Mouse (Mus musculus): ENCODE results near the gene Tspan18.

Tspan18 gene

DNA sequence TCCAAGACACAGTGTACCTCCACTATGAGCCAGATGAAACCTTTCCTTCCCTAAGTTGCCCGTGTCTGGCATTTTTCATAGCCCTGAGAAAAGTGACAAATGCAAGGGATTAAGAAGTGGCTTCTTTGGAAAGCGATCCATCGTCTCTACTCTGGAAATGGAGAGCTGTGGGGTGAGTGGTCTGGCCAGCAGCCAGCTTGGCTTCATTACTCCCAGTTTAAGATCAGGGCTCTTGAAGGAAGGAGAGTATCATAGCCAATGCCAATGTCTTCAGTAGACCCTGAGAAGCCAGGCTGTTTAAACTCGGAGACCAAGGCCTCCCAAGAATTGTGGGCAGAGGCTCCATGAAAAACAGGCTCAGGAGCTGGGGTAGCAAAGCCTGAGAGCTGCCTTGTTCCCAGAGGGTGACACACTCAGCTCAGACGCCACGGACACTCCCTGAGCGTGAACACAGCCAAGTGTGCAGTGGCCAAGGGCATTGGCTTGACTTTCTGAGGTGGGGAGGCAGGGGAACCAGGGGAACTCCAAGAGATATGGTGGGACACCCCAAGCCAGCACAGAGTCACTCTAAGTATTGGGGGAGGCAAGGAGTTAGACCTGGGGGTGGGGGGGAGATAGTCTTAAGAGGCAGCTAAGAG is 115.8 kb downstream of the Tspan18 start:
- DNase-seq (ENCODE audit: low read depth) = no peak

DNA sequence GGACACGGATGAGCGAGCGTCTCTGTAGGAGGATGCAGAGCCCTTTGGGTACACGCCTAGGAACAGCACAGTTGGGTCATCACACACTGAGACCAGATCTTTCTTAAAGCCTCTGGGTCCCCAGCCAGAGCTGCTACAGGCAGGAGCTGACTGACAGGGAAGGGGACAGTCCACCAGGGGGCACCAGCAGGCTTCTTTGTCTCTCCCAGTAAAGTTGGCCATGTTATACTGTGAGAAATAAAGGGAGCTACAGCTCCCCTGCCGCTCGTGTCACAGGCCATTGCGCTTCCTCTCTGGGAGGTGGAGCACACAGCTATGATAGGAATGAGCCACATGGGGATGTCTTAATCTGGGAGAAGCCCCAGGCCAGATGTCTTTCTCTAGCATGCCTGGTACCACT is 117.3 kb downstream of the Tspan18 start:
- peak; percentile 60 for DNase-seq (ENCODE audit: low read depth)

DNA sequence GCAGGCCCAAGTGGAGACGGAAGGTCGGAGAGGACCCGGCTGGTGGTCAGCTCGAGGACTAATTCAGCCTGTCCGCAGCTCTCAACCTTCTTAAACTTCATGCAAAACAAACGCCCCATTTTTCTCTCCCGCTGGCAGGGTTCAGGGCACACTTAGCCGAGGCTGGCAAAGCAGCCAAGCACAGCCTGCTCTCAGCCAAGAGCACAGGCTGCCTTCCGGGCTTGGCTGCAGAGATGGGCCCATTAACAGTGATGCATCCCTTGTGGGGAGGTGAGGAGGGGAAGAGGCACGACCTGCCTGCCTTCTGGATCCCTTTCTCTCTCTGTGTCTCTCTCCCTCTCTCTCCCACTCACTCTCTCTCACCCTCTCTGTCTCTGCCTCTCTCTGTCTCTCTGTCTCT is 118.5 kb downstream of the Tspan18 start:
- DNase-seq (ENCODE audit: low read depth) = no peak

- no peak for DNase-seq (ENCODE audit: low read depth)
Observed at GRCm38 (mm10) chr2:93214192-93214591, 120.1 kb downstream of the Tspan18 start.

DNA sequence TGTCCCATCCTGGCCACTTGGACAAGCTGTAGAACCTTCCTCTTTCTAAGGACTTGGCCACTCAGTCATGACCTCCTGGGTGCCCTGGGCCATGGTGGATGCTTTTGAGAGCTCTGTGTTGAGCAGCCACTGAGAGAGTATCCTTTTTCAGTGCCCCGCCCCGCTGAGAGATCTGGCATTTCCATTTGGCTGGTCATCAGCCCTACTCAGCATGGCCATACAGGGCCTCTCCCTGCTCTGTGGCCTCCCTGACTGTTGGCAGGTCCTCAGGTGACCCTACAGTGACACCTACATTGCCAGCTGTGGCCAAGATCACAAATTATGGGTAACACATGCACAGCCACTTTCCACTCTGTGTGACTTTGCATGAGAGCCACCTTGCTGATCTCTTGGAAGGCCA is 121.4 kb downstream of the Tspan18 start:
- no peak for DNase-seq (ENCODE audit: low read depth)

DNA sequence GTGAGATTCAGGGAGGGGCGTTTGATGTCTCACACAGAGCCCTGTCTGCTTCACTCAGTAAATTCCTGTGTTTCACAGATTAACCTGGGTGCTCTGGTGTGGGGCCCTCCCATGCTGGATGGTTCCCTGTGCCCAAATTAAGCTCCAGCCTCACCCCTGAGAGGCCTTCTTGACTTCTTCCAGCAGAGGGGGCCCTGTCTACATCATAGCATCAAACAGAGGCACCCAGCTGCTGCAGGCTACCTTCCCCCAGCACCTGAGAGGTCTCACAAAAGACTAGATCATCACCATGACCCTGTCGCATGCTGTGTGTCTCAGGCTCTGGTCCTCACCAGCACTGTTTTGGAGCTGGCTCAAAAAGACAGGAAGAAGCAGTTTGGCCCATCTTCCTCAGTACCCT is 121.9 kb downstream of the Tspan18 start:
- DNase-seq (ENCODE audit: low read depth) = no peak

- DNase-seq (ENCODE audit: low read depth) = no peak
Observed at GRCm38 (mm10) chr2:93206126-93206525, 128.2 kb downstream of the Tspan18 start.

GRCm38 (mm10) chr2:93204571-93204970 is 129.7 kb downstream of the Tspan18 start:
- no peak for DNase-seq (ENCODE audit: low read depth)

GRCm38 (mm10) chr2:93203682-93204081 is 130.6 kb downstream of the Tspan18 start:
- no peak for DNase-seq (ENCODE audit: low read depth)

DNA sequence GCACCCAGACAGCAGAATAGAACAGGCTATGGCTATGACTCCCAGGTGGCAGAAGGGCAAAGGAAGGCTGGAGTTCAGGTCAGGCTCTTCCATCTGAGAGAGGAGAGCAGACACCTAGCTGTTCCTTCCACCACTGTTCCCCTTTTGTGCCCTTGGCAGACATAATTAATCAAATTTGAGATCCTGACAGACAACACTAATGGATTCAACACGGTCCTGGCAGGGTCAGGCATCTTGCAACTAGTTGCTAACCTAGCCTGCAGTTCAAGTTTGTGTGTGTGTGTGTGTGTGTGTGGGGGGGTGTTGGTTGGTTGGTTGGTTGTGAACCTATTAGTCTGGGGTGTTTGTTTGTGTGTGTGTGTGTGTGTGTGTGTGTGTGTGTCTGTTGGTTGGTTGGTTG is 131.5 kb downstream of the Tspan18 start:
- DNase-seq (ENCODE audit: low read depth) = no peak

- DNase-seq (ENCODE audit: low read depth) = no peak
Observed at GRCm38 (mm10) chr2:93201997-93202396, 132.3 kb downstream of the Tspan18 start.

DNA sequence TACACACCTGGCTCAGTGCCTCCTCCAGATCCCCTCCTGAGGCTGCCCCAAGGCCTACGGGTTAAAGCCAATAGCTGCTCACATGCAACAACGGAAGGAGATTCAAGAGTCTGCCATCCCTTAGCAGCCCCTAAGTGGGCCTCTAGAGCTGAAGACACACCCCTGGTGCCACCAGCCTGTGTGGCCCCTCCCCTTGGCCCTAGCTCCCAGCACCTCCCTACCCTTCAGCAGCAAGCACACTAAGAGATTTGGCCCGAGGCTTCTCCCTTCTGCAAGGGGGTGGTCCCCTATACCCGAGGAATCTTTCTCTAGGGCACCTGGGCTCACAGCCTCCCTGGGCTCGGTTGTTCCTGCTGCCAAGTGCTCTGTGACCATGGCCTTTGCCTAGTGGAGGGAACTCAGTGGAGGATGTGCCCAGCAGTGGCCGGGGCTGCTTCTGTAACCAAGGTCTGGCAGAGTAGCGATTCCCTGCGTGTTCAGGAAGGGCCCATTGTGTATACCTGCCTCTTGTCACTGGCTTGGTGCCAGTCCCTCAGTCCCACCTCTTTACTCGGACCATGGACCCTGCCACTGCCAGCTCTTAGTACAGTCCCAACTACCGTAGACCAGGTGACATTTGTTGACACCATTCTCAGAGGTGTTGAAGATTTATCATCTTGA is 133.5 kb downstream of the Tspan18 start:
- DNase-seq (ENCODE audit: low read depth) = no peak

- peak; percentile 54 for DNase-seq (ENCODE audit: low read depth)
Observed at GRCm38 (mm10) chr2:93199531-93199974, 134.8 kb downstream of the Tspan18 start.

GRCm38 (mm10) chr2:93198846-93199245 is 135.5 kb downstream of the Tspan18 start:
- DNase-seq (ENCODE audit: low read depth) = peak; percentile 80

DNA sequence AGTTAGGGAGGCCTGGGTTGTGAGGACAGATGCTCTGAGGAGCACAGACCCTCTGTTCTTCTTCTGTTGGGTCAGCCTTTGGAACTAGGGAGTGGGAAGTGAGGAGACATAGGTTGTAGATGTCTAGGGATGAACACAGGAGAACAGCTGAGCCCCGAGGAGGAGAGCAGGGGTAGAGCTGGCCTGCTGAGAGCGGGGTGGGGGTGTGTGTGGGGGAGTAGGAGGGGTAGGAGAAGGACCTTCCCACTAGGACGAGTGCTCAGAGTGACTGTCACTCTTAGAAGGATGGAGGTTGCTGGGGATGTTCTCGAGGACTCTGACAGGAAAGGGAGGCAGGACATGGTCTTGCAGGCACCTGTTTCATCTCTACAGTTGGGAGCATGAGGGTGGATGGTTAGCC is 140.5 kb downstream of the Tspan18 start:
- no peak for DNase-seq (ENCODE audit: low read depth)

DNA sequence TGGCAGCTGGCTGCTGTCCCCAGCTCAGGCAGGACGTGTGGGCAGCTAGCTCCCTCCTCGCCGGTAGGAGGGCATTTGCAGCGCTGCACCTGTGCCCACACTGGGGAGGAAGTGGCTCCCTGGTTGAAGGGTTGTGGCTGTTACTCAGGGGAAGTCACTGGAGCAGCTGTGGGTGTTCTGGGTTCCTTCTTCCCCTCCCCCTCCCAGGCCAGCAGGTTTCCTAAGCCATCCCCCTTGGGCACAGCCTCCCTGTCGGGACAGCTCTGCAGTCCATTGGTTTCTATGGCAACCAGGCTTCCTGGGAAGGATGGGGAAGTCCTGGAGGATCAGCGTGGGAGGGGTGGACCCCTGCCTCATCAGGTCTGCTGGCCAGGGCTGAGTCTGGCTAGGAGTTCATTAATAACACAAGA is 141.6 kb downstream of the Tspan18 start:
- DNase-seq (ENCODE audit: low read depth) = peak; percentile 52

GRCm38 (mm10) chr2:93192182-93192560 is 142.1 kb downstream of the Tspan18 start:
- DNase-seq (ENCODE audit: low read depth) = no peak

GRCm38 (mm10) chr2:93191488-93192181 is 142.7 kb downstream of the Tspan18 start:
- no peak for DNase-seq (ENCODE audit: low read depth)

GRCm38 (mm10) chr2:93190771-93191487 is 143.4 kb downstream of the Tspan18 start:
- no peak for DNase-seq (ENCODE audit: low read depth)

GRCm38 (mm10) chr2:93188761-93189458 is 145.4 kb downstream of the Tspan18 start:
- no peak for DNase-seq (ENCODE audit: low read depth)

- no peak for DNase-seq (ENCODE audit: low read depth)
Observed at GRCm38 (mm10) chr2:93188020-93188760, 146.1 kb downstream of the Tspan18 start.
